Mouse (Mus musculus): ENCODE measurements at regions not wholly inside any gene's neighbourhood (a gene's known extent, or its start where the extent isn't known, plus 50 kb on each side); places are given as distances from the start of the nearest gene placed in this dataset.
A peak's percentile ranks its signal among the peaks of the same experiment; 100 is the strongest.

GRCm38 (mm10) chr14:48791507-48791906 is 117.9 kb upstream of the Otx2 start:
- H3K4me2 ChIP-seq (ENCODE audit: insufficient read depth, low read depth, poor library complexity, severe bottlenecking): no peak overlapping the region
- no peaks in the 10 kb centered on the region for H3K79me2 ChIP-seq (replicated peaks; ENCODE audit: control insufficient read depth, extremely low read depth, insufficient read depth, poor library complexity, severe bottlenecking)
- H3K9me3 ChIP-seq (replicated peaks; ENCODE audit: low read length): no peaks in the 10 kb centered on the region
- no peak overlapping the region for H3K9ac ChIP-seq (ENCODE audit: insufficient read depth, low read depth)
- no peak for DNase-seq (ENCODE audit: extremely low read depth)
- dilution Hi-C loops (cut with MboI; ENCODE audit: extremely low pct_ligation_motif_present, extremely low pct_unique_long_range_greater_than_20kb, low sequenced_read_pairs) (no loop called here), in situ Hi-C loops (cut with MboI; ENCODE audit: low pct_ligation_motif_present, low pct_unique_long_range_greater_than_20kb, low sequenced_read_pairs) (no loop called here)
- no peaks in the 10 kb centered on the region for H3K27me3 ChIP-seq (replicated peaks)
- peaks cover 0 to 6% of the 10 kb centered on the region in 2 experiments; a peak in 2 of 4 replicates for H3K4me1 ChIP-seq (ENCODE audit: control insufficient read depth in 1 of 2, insufficient read depth in 2 of 2)
- no peak overlapping the region for H3K4me3 ChIP-seq (replicated peaks in 1 of 3; ENCODE audit: low read depth in 2 of 3, low read length in 2 of 3, poor library complexity in 1 of 3)
- H3K36me3 ChIP-seq (replicated peaks in 1 of 2; ENCODE audit: control insufficient read depth in 1 of 2, insufficient read depth in 1 of 2, low read length in 1 of 2): no peaks in the 10 kb centered on the region
- no peak overlapping the region for H3K27ac ChIP-seq (ENCODE audit: insufficient read depth, low read depth)
- no peak for TF ChIP-seq POLR2AphosphoS2 (IDR thresholded peaks at IDR 0.05; ENCODE audit: low read depth, low read length)
- TF ChIP-seq ZMIZ1 (IDR thresholded peaks at IDR 0.05; ENCODE audit: low read depth, low read length): no peak
- TF ChIP-seq CTCF (conservative IDR thresholded peaks at IDR 0.05 in 1 of 2, IDR thresholded peaks at IDR 0.05 in 1 of 2; ENCODE audit: low read depth in 2 of 2, low read length in 2 of 2): no peak
- no peak for TF ChIP-seq TBP (conservative IDR thresholded peaks at IDR 0.05; ENCODE audit: low read depth, low read length)
- TF ChIP-seq MEF2A (IDR thresholded peaks at IDR 0.05; ENCODE audit: borderline replicate concordance, low read depth, low read length): no peak
- no peak for TF ChIP-seq ZNF384 (IDR thresholded peaks at IDR 0.05; ENCODE audit: low read depth, low read length)
- TF ChIP-seq CHD1 (IDR thresholded peaks at IDR 0.05; ENCODE audit: low read depth, low read length): no peak
- TF ChIP-seq RCOR1 (conservative IDR thresholded peaks at IDR 0.05; ENCODE audit: low read depth, low read length): no peak
- TF ChIP-seq CHD2 (IDR thresholded peaks at IDR 0.05; ENCODE audit: low read length): no peak
- no peak for TF ChIP-seq ZC3H11A (IDR thresholded peaks at IDR 0.05; ENCODE audit: low read depth, low read length)
- TF ChIP-seq HCFC1 (IDR thresholded peaks at IDR 0.05; ENCODE audit: low read depth, low read length): no peak
- no peak for TF ChIP-seq MXI1 (IDR thresholded peaks at IDR 0.05; ENCODE audit: low read depth, low read length)
- TF ChIP-seq ZKSCAN1 (IDR thresholded peaks at IDR 0.05; ENCODE audit: borderline replicate concordance, low read depth, low read length): no peak
- TF ChIP-seq JUN (IDR thresholded peaks at IDR 0.05; ENCODE audit: insufficient read depth, low read depth, low read length): no peak
- TF ChIP-seq EP300 (IDR thresholded peaks at IDR 0.05; ENCODE audit: low read length): no peak

GRCm38 (mm10) chr14:48779327-48779726 is 105.7 kb upstream of the Otx2 start:
- H3K9me3 ChIP-seq (replicated peaks; ENCODE audit: low read length): no peaks in the 10 kb centered on the region
- no peak overlapping the region for H3K9ac ChIP-seq (ENCODE audit: insufficient read depth, low read depth)
- DNase-seq (ENCODE audit: extremely low read depth): no peak
- H3K27me3 ChIP-seq (replicated peaks): no peaks in the 10 kb centered on the region
- TF ChIP-seq NELFE (IDR thresholded peaks at IDR 0.05; ENCODE audit: low read depth, low read length) (no peak), RAD21 (IDR thresholded peaks at IDR 0.05; ENCODE audit: low read depth, low read length) (peak; percentile 55), KAT2A (IDR thresholded peaks at IDR 0.05; ENCODE audit: insufficient replicate concordance, low read length) (no peak), USF2 (conservative IDR thresholded peaks at IDR 0.05; ENCODE audit: low read depth, low read length) (no peak), CTCF (conservative IDR thresholded peaks at IDR 0.05 in 1 of 2, IDR thresholded peaks at IDR 0.05 in 1 of 2; ENCODE audit: low read depth in 2 of 2, low read length in 2 of 2) (peak in 1 of 2 experiments; percentile 55; a peak in 2 of 4 replicates), ZKSCAN1 (IDR thresholded peaks at IDR 0.05; ENCODE audit: borderline replicate concordance, low read depth, low read length) (no peak), IRF4 (IDR thresholded peaks at IDR 0.05; ENCODE audit: low read depth, low read length) (no peak), PAX5 (IDR thresholded peaks at IDR 0.05; ENCODE audit: low read length) (no peak), SMC3 (IDR thresholded peaks at IDR 0.05; ENCODE audit: low read depth, low read length) (peak; percentile 36), MAX (IDR thresholded peaks at IDR 0.05; ENCODE audit: low read length) (no peak)
- no peak overlapping the region for H3K4me3 ChIP-seq (replicated peaks in 1 of 3; ENCODE audit: low read depth in 2 of 3, low read length in 2 of 3, poor library complexity in 1 of 3)
- no peaks in the 10 kb centered on the region for H3K36me3 ChIP-seq (replicated peaks in 1 of 2; ENCODE audit: control insufficient read depth in 1 of 2, insufficient read depth in 1 of 2, low read length in 1 of 2)
- dilution Hi-C loops (cut with MboI; ENCODE audit: extremely low pct_ligation_motif_present, extremely low pct_unique_long_range_greater_than_20kb, low sequenced_read_pairs) (no loop called here), in situ Hi-C loops (cut with MboI; ENCODE audit: low pct_ligation_motif_present, low pct_unique_long_range_greater_than_20kb, low sequenced_read_pairs) (no loop called here)
- H3K4me1 ChIP-seq (ENCODE audit: control insufficient read depth in 1 of 2, insufficient read depth in 2 of 2): no peaks in the 10 kb centered on the region
- no peak overlapping the region for H3K4me2 ChIP-seq (ENCODE audit: insufficient read depth, low read depth, poor library complexity, severe bottlenecking)
- no peak overlapping the region for H3K27ac ChIP-seq (ENCODE audit: insufficient read depth, low read depth)
- H3K79me2 ChIP-seq (replicated peaks; ENCODE audit: control insufficient read depth, extremely low read depth, insufficient read depth, poor library complexity, severe bottlenecking): no peaks in the 10 kb centered on the region
